Comparison of ENCODE assay signal across 8 mouse cellular contexts in genomic region chr8:111093865-111094718, GRCm38 (mm10). TPM values are rescaled to one million over a fixed set of nuclear protein-coding genes. Genes with fewer than 3 reads are reported as not detected.
DNase-seq lines count a peak whose midpoint lies in the region; ATAC-seq and TF ChIP-seq lines count a peak whose summit lies in the region.

Gene Pdpr, plus strand, starts transcription at chr8:111094630.

- peaks cover 31% of the 10 kb centered on the region for H3K4me1 ChIP-seq in erythroblast, embryonic 14.5 days (ENCODE audit: control insufficient read depth)
- H3K4me1 ChIP-seq in heart, embryonic 12.5 days (replicated peaks) = peaks cover 17% of the 10 kb centered on the region
- H3K4me1 ChIP-seq in kidney, postnatal 0 days (replicated peaks; ENCODE audit: insufficient read depth, low read length) = no peaks in the 10 kb centered on the region
- peaks cover 9% of the 10 kb centered on the region for H3K4me1 ChIP-seq in liver, embryonic 11.5 days (replicated peaks; ENCODE audit: control insufficient read depth, insufficient read depth, low read length)
- H3K4me1 ChIP-seq in stomach, embryonic 14.5 days (ENCODE audit: control insufficient read depth, insufficient read depth, low read length) = 0 out of 2 replicates have a peak, but pooled peaks cover 5% of the 10 kb centered on the region

- WGBS in heart, embryonic 12.5 days = 5% methylated on average over 58 of the region's 72 CpGs
- WGBS in kidney, postnatal 0 days = 9% methylated on average over 38 of the region's 72 CpGs
- 6% methylated on average over 58 of the region's 72 CpGs for WGBS in liver, embryonic 11.5 days
- WGBS in stomach, embryonic 14.5 days = 8% methylated on average over 36 of the region's 72 CpGs

- H3K36me3 ChIP-seq in C2C12 (ENCODE audit: control insufficient read depth, insufficient read depth) = no peaks in the 10 kb centered on the region
- H3K36me3 ChIP-seq in erythroblast, embryonic 14.5 days (ENCODE audit: control insufficient read depth) = no peaks in the 10 kb centered on the region
- no peaks in the 10 kb centered on the region for H3K36me3 ChIP-seq in heart, embryonic 12.5 days
- H3K36me3 ChIP-seq in kidney, postnatal 0 days (ENCODE audit: insufficient read depth, low read length) = no peaks in the 10 kb centered on the region
- H3K36me3 ChIP-seq in liver, embryonic 11.5 days (ENCODE audit: control insufficient read depth, insufficient read depth, low read length) = no peaks in the 10 kb centered on the region
- H3K36me3 ChIP-seq in stomach, embryonic 14.5 days (ENCODE audit: control insufficient read depth, insufficient read depth, low read length) = no peaks in the 10 kb centered on the region

- peaks cover 9% of the 10 kb centered on the region for H3K79me2 ChIP-seq in C2C12 (ENCODE audit: control insufficient read depth, insufficient read depth)

- DNase-seq in brain, embryonic 14.5 days (ENCODE audit: low read depth) = peak; percentile 95
- peak; percentile 83 for DNase-seq in kidney, postnatal 0 days (ENCODE audit: low spot score)
- peak; percentile 88 for DNase-seq in liver, embryonic 11.5 days (ENCODE audit: low spot score)
- peak; percentile 93 for DNase-seq in naive thymus-derived CD4-positive, alpha-beta T cell, adult 2 months (ENCODE audit: low read depth)

- H3K27ac ChIP-seq in heart, embryonic 12.5 days (ENCODE audit: poor library complexity, severe bottlenecking) = peak within 1 kb of the TSS; percentile 58
- H3K27ac ChIP-seq in kidney, postnatal 0 days = peak within 1 kb of the TSS; percentile 77
- H3K27ac ChIP-seq in liver, embryonic 11.5 days (ENCODE audit: low read depth, low read length) = no peak within 1 kb of the TSS
- no peak within 1 kb of the TSS for H3K27ac ChIP-seq in stomach, embryonic 14.5 days (ENCODE audit: low read length)

- peak within 1 kb of the TSS; percentile 91 for H3K4me2 ChIP-seq in heart, embryonic 12.5 days
- H3K4me2 ChIP-seq in kidney, postnatal 0 days (ENCODE audit: low read length) = peak within 1 kb of the TSS; percentile 77
- H3K4me2 ChIP-seq in liver, embryonic 11.5 days = peak within 1 kb of the TSS; percentile 94
- H3K4me2 ChIP-seq in stomach, embryonic 14.5 days (replicated peaks; ENCODE audit: low read depth, low read length) = peak within 1 kb of the TSS; percentile 63

- peak within 1 kb of the TSS; percentile 59 for H3ac ChIP-seq in C2C12 (ENCODE audit: control insufficient read depth, insufficient read length, low read depth)

- H3K79me3 ChIP-seq in C2C12 (ENCODE audit: low read depth) = no peaks in the 10 kb centered on the region

- ATAC-seq in heart, embryonic 12.5 days (ENCODE audit: insufficient number of reproducible peaks, low FRiP score) = peak; percentile 94
- peak; percentile 92 for ATAC-seq in kidney, postnatal 0 days (replicated peaks; ENCODE audit: low FRiP score, low read depth)
- peak; percentile 88 for ATAC-seq in liver, embryonic 11.5 days (replicated peaks; ENCODE audit: low FRiP score)
- peak; percentile 93 for ATAC-seq in stomach, embryonic 14.5 days (ENCODE audit: insufficient number of reproducible peaks, insufficient read depth, low FRiP score, low read depth)

- no peak for TF ChIP-seq CTCF in C2C12 (IDR thresholded peaks at IDR 0.05; ENCODE audit: control insufficient read depth, insufficient read depth, insufficient read length)
- TF ChIP-seq CTCF in brain, embryonic 14.5 days (IDR thresholded peaks at IDR 0.05; ENCODE audit: borderline replicate concordance, extremely low read depth, insufficient read depth, insufficient read length) = no peak
- no peak for TF ChIP-seq CTCF in kidney, postnatal 0 days (IDR thresholded peaks at IDR 0.05; ENCODE audit: low read depth)

- no peaks in the 10 kb centered on the region for H3K9me3 ChIP-seq in erythroblast, embryonic 14.5 days (ENCODE audit: control insufficient read depth, low read length)
- no peaks in the 10 kb centered on the region for H3K9me3 ChIP-seq in heart, embryonic 12.5 days (replicated peaks)
- no peaks in the 10 kb centered on the region for H3K9me3 ChIP-seq in kidney, postnatal 0 days (replicated peaks; ENCODE audit: low read length)
- H3K9me3 ChIP-seq in liver, embryonic 11.5 days (ENCODE audit: control insufficient read depth, low read length) = no peaks in the 10 kb centered on the region
- H3K9me3 ChIP-seq in stomach, embryonic 14.5 days (ENCODE audit: control insufficient read depth, low read depth, low read length) = no peaks in the 10 kb centered on the region

- H3K27me3 ChIP-seq in C2C12 (ENCODE audit: control insufficient read depth, insufficient read depth, insufficient read length) = no peaks in the 10 kb centered on the region
- H3K27me3 ChIP-seq in erythroblast, embryonic 14.5 days (ENCODE audit: control insufficient read depth) = no peaks in the 10 kb centered on the region
- no peaks in the 10 kb centered on the region for H3K27me3 ChIP-seq in heart, embryonic 12.5 days (replicated peaks)
- H3K27me3 ChIP-seq in kidney, postnatal 0 days (ENCODE audit: insufficient read depth, low read length) = no peaks in the 10 kb centered on the region
- no peaks in the 10 kb centered on the region for H3K27me3 ChIP-seq in liver, embryonic 11.5 days (replicated peaks; ENCODE audit: control insufficient read depth, insufficient read depth, low read length)
- no peaks in the 10 kb centered on the region for H3K27me3 ChIP-seq in stomach, embryonic 14.5 days (ENCODE audit: control insufficient read depth, insufficient read depth, low read length)

- 0 out of 2 replicates have a peak, but pooled peaks have one; percentile 16 for TF ChIP-seq POLR2A in brain, embryonic 14.5 days (IDR thresholded peaks at IDR 0.05; ENCODE audit: borderline replicate concordance, extremely low read depth, insufficient read depth, insufficient read length, poor library complexity, severe bottlenecking)

- peak within 1 kb of the TSS; percentile 44 for H3K4me3 ChIP-seq in C2C12 (ENCODE audit: insufficient read depth, poor library complexity, severe bottlenecking)
- peak within 1 kb of the TSS; percentile 72 for H3K4me3 ChIP-seq in erythroblast, embryonic 14.5 days (replicated peaks)
- H3K4me3 ChIP-seq in heart, embryonic 12.5 days = peak within 1 kb of the TSS; percentile 85
- H3K4me3 ChIP-seq in kidney, postnatal 0 days (replicated peaks; ENCODE audit: low read depth, low read length) = peak within 1 kb of the TSS; percentile 59
- H3K4me3 ChIP-seq in liver, embryonic 11.5 days (ENCODE audit: low read depth, low read length) = peak within 1 kb of the TSS; percentile 72
- peak within 1 kb of the TSS; percentile 57 for H3K4me3 ChIP-seq in stomach, embryonic 14.5 days (ENCODE audit: low read depth, low read length)

- H3K9ac ChIP-seq in heart, embryonic 12.5 days = peak within 1 kb of the TSS; percentile 84
- peak within 1 kb of the TSS; percentile 71 for H3K9ac ChIP-seq in kidney, postnatal 0 days (ENCODE audit: low read depth, low read length)
- H3K9ac ChIP-seq in liver, embryonic 11.5 days (ENCODE audit: low read depth, low read length) = peak within 1 kb of the TSS; percentile 66
- peak within 1 kb of the TSS; percentile 58 for H3K9ac ChIP-seq in stomach, embryonic 14.5 days (replicated peaks; ENCODE audit: low read depth, low read length)

TF ChIP-seq in C2C12, 6 proteins besides CTCF, POLR2A, EP300 and RAD21:
- TF ChIP-seq MAX (IDR thresholded peaks at IDR 0.05) = peak; percentile 81
- no peak for TF ChIP-seq MYOG (IDR thresholded peaks at IDR 0.05; ENCODE audit: control insufficient read depth, extremely low read depth, insufficient read length)

RNA-seq across cellular contexts. Expression of gene Pdpr, which starts in this region (rescaled TPM):
- 5.2 TPM for polyA plus RNA-seq in C2C12 (2012; fragmentation: generic; extraction: Trizol)
- polyA plus RNA-seq in brain, embryonic 14.5 days (2012; rRNA removed) = 10.9 and 14.3 TPM in 2 replicates
- 0.05 TPM in 1 of 2 replicates, not detected in the other for polyA plus RNA-seq in erythroblast, embryonic 14.5 days (2012)
- polyA plus RNA-seq in heart, embryonic 12.5 days (2016; fragmentation: Nextera tagmentation; extraction: Ambion mirVana) = 16.2 and 18.1 TPM in 2 replicates
- 8.5 and 9.7 TPM in 2 replicates for polyA plus RNA-seq in kidney, postnatal 0 days (2015; fragmentation: Nextera tagmentation; extraction: Ambion mirVana)
- 5.1 and 5.3 TPM in 2 replicates for polyA plus RNA-seq in liver, embryonic 11.5 days (2014; fragmentation: Nextera tagmentation; extraction: Ambion mirVana)
- polyA plus RNA-seq in stomach, embryonic 14.5 days (2014; fragmentation: Nextera tagmentation; extraction: Ambion mirVana) = 7.5 and 8.6 TPM in 2 replicates

Comparison
In these comparisons a context has a peak if more than half of its experiments do, and no peak if none do; other contexts are left out.
1. H3K27ac ChIP-seq: peak in heart, embryonic 12.5 days (single experiment) and kidney, postnatal 0 days (single experiment); none in liver, embryonic 11.5 days (single experiment) and stomach, embryonic 14.5 days (single experiment).
2. Peak in every context shown above with its lines, with median percentiles within 50 percentile points of each other: H3K4me3 ChIP-seq, DNase-seq, ATAC-seq, H3K4me2 ChIP-seq and H3K9ac ChIP-seq.